Mouse (Mus musculus): ENCODE results near the gene Tmem106c.

GRCm38 (mm10) chr15:97945656-97946315, 18.2 kb upstream of the Tmem106c start:
- TF ChIP-seq TAL1 (IDR thresholded peaks at IDR 0.05; ENCODE audit: low read length), result no peak
- no peak for TF ChIP-seq GATA1 (IDR thresholded peaks at IDR 0.05; ENCODE audit: low read length)

Data from erythroblast, embryonic 14.5 days (primary cell).